Mouse (Mus musculus): ENCODE results near the gene Prkag1. TPM values are rescaled to one million over a fixed set of nuclear protein-coding genes. Genes with fewer than 3 reads are reported as not detected.

Prkag1 gene
- polyA plus RNA-seq, 1 experiment from 2014 or later: 65.9 TPM

GRCm38 (mm10) chr15:98868346-98869063, 37.2 kb upstream of the Prkag1 start:
- no peaks in the 10 kb centered on the region for H3K27me3 ChIP-seq (ENCODE audit: control insufficient read depth, insufficient read depth, low read length)
- peak overlapping the region; percentile 96 for H3K4me2 ChIP-seq (replicated peaks; ENCODE audit: low read depth, low read length)
- H3K9me3 ChIP-seq (ENCODE audit: control insufficient read depth, low read length): no peaks in the 10 kb centered on the region
- ATAC-seq (ENCODE audit: low FRiP score): no peak
- peaks cover 16% of the 10 kb centered on the region for H3K4me1 ChIP-seq (replicated peaks; ENCODE audit: control insufficient read depth, insufficient read depth, low read length)
- H3K9ac ChIP-seq (ENCODE audit: low read depth, low read length): peak overlapping the region; percentile 99
- H3K36me3 ChIP-seq (ENCODE audit: control insufficient read depth, insufficient read depth, low read length): peaks cover 17% of the 10 kb centered on the region
- H3K4me3 ChIP-seq (ENCODE audit: low read depth, low read length): peak overlapping the region; percentile 100
- H3K27ac ChIP-seq (ENCODE audit: low read depth, low read length): no peak overlapping the region
- 43% methylated on average over 11 of the region's 11 CpGs for whole genome bisulfite sequencing
- DNase-seq (ENCODE audit: low spot score): no peak

DNA sequence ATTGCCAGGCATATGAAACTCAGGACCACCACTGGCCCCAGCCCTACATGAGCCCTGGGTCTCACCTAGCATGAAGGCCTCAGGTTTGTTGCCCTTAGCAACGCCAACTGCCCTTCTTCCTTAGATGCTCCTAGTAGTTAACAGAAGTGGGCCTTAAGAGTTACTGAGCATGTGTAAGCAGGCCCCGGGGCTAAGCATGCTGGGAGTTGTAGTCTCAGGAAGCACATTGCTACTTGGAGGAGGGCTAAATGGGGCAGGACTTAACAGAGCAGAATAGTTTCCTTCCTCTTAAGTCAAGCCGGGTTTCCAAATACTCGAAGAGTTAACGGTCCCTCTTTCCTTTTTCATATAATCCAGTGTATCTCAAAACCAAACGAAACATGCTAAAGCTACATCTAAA, 36.0 kb upstream of the Prkag1 start:
- Histone ChIP-seq H3K27me3 (ENCODE audit: control insufficient read depth, insufficient read depth, low read length) (no peaks in the 10 kb centered on the region), H3K9ac (ENCODE audit: low read depth, low read length) (no peak overlapping the region), H3K27ac (ENCODE audit: low read depth, low read length) (no peak overlapping the region), H3K36me3 (ENCODE audit: control insufficient read depth, insufficient read depth, low read length) (peaks cover 27% of the 10 kb centered on the region), H3K4me3 (ENCODE audit: low read depth, low read length) (no peak overlapping the region), H3K4me1 (replicated peaks; ENCODE audit: control insufficient read depth, insufficient read depth, low read length) (peaks cover 16% of the 10 kb centered on the region), H3K4me2 (replicated peaks; ENCODE audit: low read depth, low read length) (no peak overlapping the region), H3K9me3 (ENCODE audit: control insufficient read depth, low read length) (no peaks in the 10 kb centered on the region)
- DNase-seq (ENCODE audit: low spot score) (no peak), ATAC-seq (ENCODE audit: low FRiP score) (no peak)
- 82% methylated on average over 6 of the region's 6 CpGs for WGBS

DNA sequence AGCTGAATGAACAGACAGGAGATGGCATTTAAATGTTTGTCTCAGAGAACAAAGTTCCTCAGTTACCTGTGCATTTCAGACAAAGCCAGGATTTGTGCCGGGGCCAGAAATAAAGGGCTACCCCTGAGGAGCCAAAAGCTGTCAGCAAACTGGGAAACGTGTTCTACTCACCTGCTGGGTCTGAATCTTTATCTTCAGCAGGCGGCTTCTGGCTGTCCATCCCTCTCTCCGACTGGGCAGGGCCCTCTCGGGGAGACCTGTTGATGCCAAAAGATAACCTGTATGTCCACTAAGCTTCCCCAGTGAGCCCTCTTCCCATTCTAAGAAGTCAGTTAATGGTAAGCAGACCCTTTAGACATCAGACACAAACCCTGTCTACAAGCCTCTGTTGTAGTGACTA, 35.2 kb upstream of the Prkag1 start:
- H3K36me3 ChIP-seq (ENCODE audit: control insufficient read depth, insufficient read depth, low read length): peaks cover 34% of the 10 kb centered on the region
- WGBS: 91% methylated on average over 5 of the region's 5 CpGs
- H3K4me3 ChIP-seq (ENCODE audit: low read depth, low read length): no peak overlapping the region
- no peak overlapping the region for H3K27ac ChIP-seq (ENCODE audit: low read depth, low read length)
- no peak overlapping the region for H3K4me2 ChIP-seq (replicated peaks; ENCODE audit: low read depth, low read length)
- no peaks in the 10 kb centered on the region for H3K27me3 ChIP-seq (ENCODE audit: control insufficient read depth, insufficient read depth, low read length)
- ATAC-seq (ENCODE audit: low FRiP score) (no peak), DNase-seq (ENCODE audit: low spot score) (no peak)
- no peaks in the 10 kb centered on the region for H3K9me3 ChIP-seq (ENCODE audit: control insufficient read depth, low read length)
- H3K4me1 ChIP-seq (replicated peaks; ENCODE audit: control insufficient read depth, insufficient read depth, low read length): peaks cover 16% of the 10 kb centered on the region
- H3K9ac ChIP-seq (ENCODE audit: low read depth, low read length): no peak overlapping the region

- Histone ChIP-seq H3K4me1 (replicated peaks; ENCODE audit: control insufficient read depth, insufficient read depth, low read length) (peaks cover 16% of the 10 kb centered on the region), H3K36me3 (ENCODE audit: control insufficient read depth, insufficient read depth, low read length) (peaks cover 41% of the 10 kb centered on the region), H3K27ac (ENCODE audit: low read depth, low read length) (no peak overlapping the region), H3K27me3 (ENCODE audit: control insufficient read depth, insufficient read depth, low read length) (no peaks in the 10 kb centered on the region), H3K9me3 (ENCODE audit: control insufficient read depth, low read length) (no peaks in the 10 kb centered on the region), H3K9ac (ENCODE audit: low read depth, low read length) (no peak overlapping the region), H3K4me2 (replicated peaks; ENCODE audit: low read depth, low read length) (no peak overlapping the region), H3K4me3 (ENCODE audit: low read depth, low read length) (no peak overlapping the region)
- no peak for ATAC-seq (ENCODE audit: low FRiP score)
- DNase-seq (ENCODE audit: low spot score): no peak
- WGBS: 98% methylated on average over 8 of the region's 8 CpGs
Measured at GRCm38 (mm10) chr15:98865771-98866170, 34.5 kb upstream of the Prkag1 start.

GRCm38 (mm10) chr15:98864951-98865350, 33.6 kb upstream of the Prkag1 start:
- no peak for DNase-seq (ENCODE audit: low spot score)
- Histone ChIP-seq H3K4me2 (replicated peaks; ENCODE audit: low read depth, low read length) (no peak overlapping the region), H3K4me3 (ENCODE audit: low read depth, low read length) (no peak overlapping the region), H3K27ac (ENCODE audit: low read depth, low read length) (no peak overlapping the region), H3K9me3 (ENCODE audit: control insufficient read depth, low read length) (no peaks in the 10 kb centered on the region), H3K36me3 (ENCODE audit: control insufficient read depth, insufficient read depth, low read length) (peaks cover 47% of the 10 kb centered on the region), H3K9ac (ENCODE audit: low read depth, low read length) (no peak overlapping the region), H3K27me3 (ENCODE audit: control insufficient read depth, insufficient read depth, low read length) (no peaks in the 10 kb centered on the region), H3K4me1 (replicated peaks; ENCODE audit: control insufficient read depth, insufficient read depth, low read length) (peaks cover 16% of the 10 kb centered on the region)
- no peak for ATAC-seq (ENCODE audit: low FRiP score)
- WGBS: 97% methylated on average over 6 of the region's 6 CpGs

DNA sequence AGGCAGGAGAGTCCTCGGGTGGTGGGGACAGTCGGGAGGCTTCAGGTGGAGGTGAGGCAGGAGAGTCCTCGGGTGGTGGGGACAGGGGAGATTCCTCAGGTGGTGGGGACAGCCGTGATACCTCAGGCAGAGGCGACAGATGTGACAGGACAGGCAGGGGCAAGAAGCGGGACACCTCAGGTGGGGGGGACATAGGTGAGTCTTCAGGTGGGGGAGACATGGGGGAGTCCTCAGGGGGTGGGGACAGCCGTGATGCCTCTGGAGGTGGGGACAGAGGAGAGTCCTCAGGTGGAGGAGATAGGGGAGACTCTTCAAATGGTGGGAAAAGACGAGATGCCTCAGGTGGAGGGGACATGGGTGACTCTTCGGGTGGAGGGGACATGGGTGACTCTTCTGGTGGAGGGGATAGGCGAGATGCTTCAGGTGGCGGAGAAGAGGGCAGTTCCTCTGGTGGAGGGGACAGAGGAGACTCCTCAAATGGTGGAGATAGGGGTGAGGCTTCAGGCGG, 32.2 kb upstream of the Prkag1 start:
- DNase-seq (ENCODE audit: low spot score): no peak
- H3K27ac ChIP-seq (ENCODE audit: low read depth, low read length): no peak overlapping the region
- no peaks in the 10 kb centered on the region for H3K27me3 ChIP-seq (ENCODE audit: control insufficient read depth, insufficient read depth, low read length)
- ATAC-seq (ENCODE audit: low FRiP score): no peak
- no peaks in the 10 kb centered on the region for H3K9me3 ChIP-seq (ENCODE audit: control insufficient read depth, low read length)
- H3K4me2 ChIP-seq (replicated peaks; ENCODE audit: low read depth, low read length): no peak overlapping the region
- H3K9ac ChIP-seq (ENCODE audit: low read depth, low read length): no peak overlapping the region
- peaks cover 6% of the 10 kb centered on the region; the same call in 1 of the 2 replicates for H3K4me1 ChIP-seq (replicated peaks; ENCODE audit: control insufficient read depth, insufficient read depth, low read length)
- H3K4me3 ChIP-seq (ENCODE audit: low read depth, low read length): no peak overlapping the region
- 89% methylated on average over 12 of the region's 12 CpGs for WGBS
- H3K36me3 ChIP-seq (ENCODE audit: control insufficient read depth, insufficient read depth, low read length): peaks cover 59% of the 10 kb centered on the region

- ATAC-seq (ENCODE audit: low FRiP score): no peak
- H3K36me3 ChIP-seq (ENCODE audit: control insufficient read depth, insufficient read depth, low read length): peaks cover 67% of the 10 kb centered on the region
- H3K4me1 ChIP-seq (replicated peaks; ENCODE audit: control insufficient read depth, insufficient read depth, low read length): no peaks in the 10 kb centered on the region
- 84% methylated on average over 21 of the region's 21 CpGs for WGBS
- H3K27me3 ChIP-seq (ENCODE audit: control insufficient read depth, insufficient read depth, low read length): no peaks in the 10 kb centered on the region
- no peaks in the 10 kb centered on the region for H3K9me3 ChIP-seq (ENCODE audit: control insufficient read depth, low read length)
- no peak overlapping the region for H3K4me3 ChIP-seq (ENCODE audit: low read depth, low read length)
- no peak overlapping the region for H3K9ac ChIP-seq (ENCODE audit: low read depth, low read length)
- DNase-seq (ENCODE audit: low spot score): no peak
- H3K4me2 ChIP-seq (replicated peaks; ENCODE audit: low read depth, low read length): no peak overlapping the region
- no peak overlapping the region for H3K27ac ChIP-seq (ENCODE audit: low read depth, low read length)
Measured at GRCm38 (mm10) chr15:98861701-98862410, 30.5 kb upstream of the Prkag1 start.

GRCm38 (mm10) chr15:98860921-98861320, 29.6 kb upstream of the Prkag1 start:
- Histone ChIP-seq H3K4me3 (ENCODE audit: low read depth, low read length) (no peak overlapping the region; the same call in 1 of the 2 replicates), H3K4me1 (replicated peaks; ENCODE audit: control insufficient read depth, insufficient read depth, low read length) (no peaks in the 10 kb centered on the region), H3K9ac (ENCODE audit: low read depth, low read length) (no peak overlapping the region), H3K4me2 (replicated peaks; ENCODE audit: low read depth, low read length) (no peak overlapping the region), H3K36me3 (ENCODE audit: control insufficient read depth, insufficient read depth, low read length) (peaks cover 68% of the 10 kb centered on the region), H3K27ac (ENCODE audit: low read depth, low read length) (no peak overlapping the region), H3K27me3 (ENCODE audit: control insufficient read depth, insufficient read depth, low read length) (no peaks in the 10 kb centered on the region), H3K9me3 (ENCODE audit: control insufficient read depth, low read length) (no peaks in the 10 kb centered on the region)
- DNase-seq (ENCODE audit: low spot score): no peak
- 94% methylated on average over 18 of the region's 18 CpGs for WGBS
- no peak for ATAC-seq (ENCODE audit: low FRiP score)
